Mouse (Mus musculus): ENCODE measurements around the gene Gm28551. TPM values are rescaled to one million over a fixed set of nuclear protein-coding genes. Genes with fewer than 3 reads are reported as not detected.

The Gm28551 gene
- total RNA-seq, 2 experiments from 2014 or later: 0.40 TPM; not detected in 1

- peak; percentile 92 to 95 for DNase-seq (ENCODE audit: low spot score in 2 of 2)
- intact Hi-C loops (cut with DNase I): loop anchor here (5.0 kb wide), 1 partner anchor 56 kb away; the partner anchor contains the start of genes Asdurf, Asnsd1 and Gm28551
Observed at GRCm38 (mm10) chr1:53296581-53297383, 55.7 kb downstream of the Gm28551 start, which contains the start of the genes Pms1, Ormdl1 and Gm28778. Gene Pms1, minus strand, starts transcription at chr1:53297018. Gene Ormdl1, plus strand, starts transcription at chr1:53297095. Gene Gm28778, plus strand, starts transcription at chr1:53297111.

GRCm38 (mm10) chr1:53291197-53291596, 61.3 kb downstream of the Gm28551 start:
- intact Hi-C loops (cut with DNase I): no loop called here
- DNase-seq (ENCODE audit: low spot score in 2 of 2): no peak

Other genes starting within 250 kb of the Gm28551 start
- not detected for gene 1700019A02Rik, start 165.0 kb downstream of the Gm28551 start, total RNA-seq (2021)
- gene Pms1, start 55.6 kb downstream of the Gm28551 start, total RNA-seq (2021): 10 to 100 TPM; 11.2 to 13.9 TPM
- 1 to 10 TPM; 5.6 to 7.1 TPM for gene Ormdl1, start 55.6 kb downstream of the Gm28551 start, total RNA-seq (2021)
- gene Gm28778, start 55.6 kb downstream of the Gm28551 start, total RNA-seq (2021): 1 to 10 TPM in 1 of 2 experiments, not detected in 1; 1.1 TPM
- gene Osgepl1, start 39.0 kb downstream of the Gm28551 start, total RNA-seq (2021): 10 to 100 TPM; 17.6 to 18.3 TPM
- gene Asdurf, start within 50 bp of the Gm28551 start, total RNA-seq (2021): not detected
- 10 to 100 TPM; 28.0 to 29.5 TPM for gene Asnsd1, start 85 bp upstream of the Gm28551 start, total RNA-seq (2021)